In genomic region chr17:56275842-56276480, GRCm38 (mm10) we compare ENCODE assay signal across 8 mouse cellular contexts. TPM values are rescaled to one million over a fixed set of nuclear protein-coding genes. Genes with fewer than 3 reads are reported as not detected.
DNase-seq lines count a peak whose midpoint lies in the region; ATAC-seq and TF ChIP-seq lines count a peak whose summit lies in the region.

No protein-coding gene starts in this region.

- H3K4me3 ChIP-seq in cerebellum, adult 2 months (replicated peaks; ENCODE audit: insufficient read depth, low read depth, low read length): peak overlapping the region; percentile 75
- peak overlapping the region; percentile 46 for H3K4me3 ChIP-seq in forebrain, postnatal 0 days (ENCODE audit: low read depth, low read length)
- peak overlapping the region; percentile 40 for H3K4me3 ChIP-seq in midbrain, embryonic 13.5 days (replicated peaks)

- no peak for TF ChIP-seq POLR2A in cerebellum, adult 2 months (IDR thresholded peaks at IDR 0.05; ENCODE audit: borderline replicate concordance, insufficient read depth, low read length)

- 21% methylated on average over 5 of the region's 5 CpGs for WGBS in cerebellum, adult 2 months
- WGBS in forebrain, postnatal 0 days: 34% methylated on average over 5 of the region's 5 CpGs
- WGBS in midbrain, embryonic 13.5 days: 36% methylated on average over 5 of the region's 5 CpGs

- peak overlapping the region; percentile 48 for H3K9ac ChIP-seq in forebrain, postnatal 0 days
- H3K9ac ChIP-seq in midbrain, embryonic 13.5 days (replicated peaks): peak overlapping the region; percentile 60

- H3K27ac ChIP-seq in cerebellum, adult 2 months (ENCODE audit: insufficient read depth, low read length): peak overlapping the region; percentile 69
- peak overlapping the region; percentile 29; the same call in 1 of the 2 replicates for H3K27ac ChIP-seq in forebrain, postnatal 0 days (ENCODE audit: low read depth, low read length)
- 0 out of 2 replicates have a peak overlapping the region, but pooled peaks have one; percentile 12 for H3K27ac ChIP-seq in midbrain, embryonic 13.5 days

- no peaks in the 10 kb centered on the region for H3K27me3 ChIP-seq in cerebellum, adult 2 months (ENCODE audit: control insufficient read depth, insufficient read depth, low read length)
- no peaks in the 10 kb centered on the region for H3K27me3 ChIP-seq in forebrain, postnatal 0 days (ENCODE audit: insufficient read depth, low read length)
- H3K27me3 ChIP-seq in midbrain, embryonic 13.5 days: no peaks in the 10 kb centered on the region

- no peaks in the 10 kb centered on the region for H3K9me3 ChIP-seq in forebrain, postnatal 0 days (ENCODE audit: low read length)
- no peaks in the 10 kb centered on the region for H3K9me3 ChIP-seq in midbrain, embryonic 13.5 days

- no peak for TF ChIP-seq CTCF in cerebellum, adult 2 months (IDR thresholded peaks at IDR 0.05; ENCODE audit: borderline replicate concordance, insufficient read depth, low read depth, low read length)
- no peak for TF ChIP-seq CTCF in forebrain, postnatal 0 days (IDR thresholded peaks at IDR 0.05; ENCODE audit: low read depth)

- no peak for ATAC-seq in cerebellum, adult (ENCODE audit: insufficient number of reproducible peaks, low FRiP score, low TSS enrichment)
- ATAC-seq in forebrain, postnatal 0 days: no peak
- peak; percentile 0; the same call in 1 of the 2 replicates for ATAC-seq in midbrain, embryonic 13.5 days

- no peaks in the 10 kb centered on the region for H3K36me3 ChIP-seq in forebrain, postnatal 0 days (ENCODE audit: insufficient read depth)
- H3K36me3 ChIP-seq in midbrain, embryonic 13.5 days: 0 out of 2 replicates have a peak, but pooled peaks cover 1% of the 10 kb centered on the region

- peak in 1 of 2 experiments; percentile 44 for DNase-seq in cerebellum, adult 2 months
- peak; percentile 42 for DNase-seq in MN1 (ENCODE audit: low spot score)
- DNase-seq in forebrain, postnatal 0 days: no peak
- DNase-seq in kidney, adult 9 months: peak; percentile 89
- no peak for DNase-seq in embryo, embryonic 10 days (ENCODE audit: low spot score)
- no peak for DNase-seq in retina, postnatal 1 day

- H3K4me2 ChIP-seq in forebrain, postnatal 0 days (ENCODE audit: low read depth): peak overlapping the region; percentile 74
- H3K4me2 ChIP-seq in midbrain, embryonic 13.5 days (replicated peaks): peak overlapping the region; percentile 63

- H3K4me1 ChIP-seq in cerebellum, adult 2 months (ENCODE audit: control insufficient read depth, insufficient read depth, low read length): no peaks in the 10 kb centered on the region
- peaks cover 5% of the 10 kb centered on the region; the same call in 1 of the 2 replicates for H3K4me1 ChIP-seq in forebrain, postnatal 0 days (ENCODE audit: insufficient read depth)
- peaks cover 14% of the 10 kb centered on the region for H3K4me1 ChIP-seq in midbrain, embryonic 13.5 days (replicated peaks)

RNA-seq across cellular contexts. Expression of gene Ticam1, which starts 0.6 kb away (rescaled TPM):
- 4.5 and 4.7 TPM in 2 replicates for polyA plus RNA-seq in cerebellum, adult 2 months (2012; rRNA removed)
- total RNA-seq in forebrain, postnatal 0 days (2014; rRNA removed): 1.9 and 2.5 TPM in 2 replicates
- polyA plus RNA-seq in forebrain, postnatal 0 days (2015; fragmentation: Nextera tagmentation; extraction: Ambion mirVana): 1.2 and 1.5 TPM in 2 replicates
- polyA plus RNA-seq in midbrain, embryonic 13.5 days (2015; fragmentation: Nextera tagmentation; extraction: Ambion mirVana): 1.0 and 1.3 TPM in 2 replicates

RNA-seq across cellular contexts. Expression of gene Plin3, which starts 16.7 kb away (rescaled TPM):
- 15.6 and 20.9 TPM in 2 replicates for polyA plus RNA-seq in cerebellum, adult 2 months (2012; rRNA removed)
- total RNA-seq in forebrain, postnatal 0 days (2014; rRNA removed): 8.1 and 8.5 TPM in 2 replicates
- 12.4 and 13.9 TPM in 2 replicates for polyA plus RNA-seq in forebrain, postnatal 0 days (2015; fragmentation: Nextera tagmentation; extraction: Ambion mirVana)
- polyA plus RNA-seq in midbrain, embryonic 13.5 days (2015; fragmentation: Nextera tagmentation; extraction: Ambion mirVana): 14.8 and 16.7 TPM in 2 replicates

RNA-seq across cellular contexts. Expression of gene Fem1a, which starts 19.4 kb away (rescaled TPM):
- 19.9 and 21.8 TPM in 2 replicates for polyA plus RNA-seq in cerebellum, adult 2 months (2012; rRNA removed)
- total RNA-seq in forebrain, postnatal 0 days (2014; rRNA removed): 44.2 and 53.6 TPM in 2 replicates
- 15.4 and 17.2 TPM in 2 replicates for polyA plus RNA-seq in forebrain, postnatal 0 days (2015; fragmentation: Nextera tagmentation; extraction: Ambion mirVana)
- 18.1 and 19.4 TPM in 2 replicates for polyA plus RNA-seq in midbrain, embryonic 13.5 days (2015; fragmentation: Nextera tagmentation; extraction: Ambion mirVana)

RNA-seq across cellular contexts. Expression of gene Arrdc5, which starts 24.1 kb away (rescaled TPM):
- polyA plus RNA-seq in cerebellum, adult 2 months (2012; rRNA removed): not detected in 2 replicates
- total RNA-seq in forebrain, postnatal 0 days (2014; rRNA removed): not detected in 2 replicates
- not detected in 2 replicates for polyA plus RNA-seq in forebrain, postnatal 0 days (2015; fragmentation: Nextera tagmentation; extraction: Ambion mirVana)
- not detected in 2 replicates for polyA plus RNA-seq in midbrain, embryonic 13.5 days (2015; fragmentation: Nextera tagmentation; extraction: Ambion mirVana)

RNA-seq across cellular contexts. Expression of gene Uhrf1, which starts 27.2 kb away (rescaled TPM):
- polyA plus RNA-seq in cerebellum, adult 2 months (2012; rRNA removed): 0.65 and 0.71 TPM in 2 replicates
- total RNA-seq in forebrain, postnatal 0 days (2014; rRNA removed): 7.4 and 11.6 TPM in 2 replicates
- polyA plus RNA-seq in forebrain, postnatal 0 days (2015; fragmentation: Nextera tagmentation; extraction: Ambion mirVana): 8.9 and 9.9 TPM in 2 replicates
- 59.9 and 62.8 TPM in 2 replicates for polyA plus RNA-seq in midbrain, embryonic 13.5 days (2015; fragmentation: Nextera tagmentation; extraction: Ambion mirVana)

Comparison
In these comparisons a context has a peak if more than half of its experiments do, and no peak if none do; other contexts are left out.
1. DNase-seq: peak in MN1 (single experiment) and kidney, adult 9 months (single experiment); none in forebrain, postnatal 0 days (single experiment), embryo, embryonic 10 days (single experiment) and retina, postnatal 1 day (single experiment).
2. H3K27ac ChIP-seq: peak in every context shown above with its lines; median percentile 69 in cerebellum, adult 2 months; 29 in forebrain, postnatal 0 days; 12 in midbrain, embryonic 13.5 days.
3. Peak in every context shown above with its lines, with median percentiles within 50 percentile points of each other: H3K4me3 ChIP-seq.